Mouse (Mus musculus) midbrain, embryonic 13.5 days (tissue): ENCODE data around the gene H2-DMa. TPM values are rescaled to one million over a fixed set of nuclear protein-coding genes. Genes with fewer than 3 reads are reported as not detected.
A peak's percentile ranks its signal among the peaks of the same experiment; 100 is the strongest.

Experiments
- ATAC-seq: fragments of 200-750 bp; cut with Nextera tagmentation; 2 replicates; pipeline ENCODE4 v1.8.0; 2017; ENCODE audit warnings: mild to moderate bottlenecking, moderate TSS enrichment, moderate library complexity
- H3K27ac ChIP-seq: fragments of 300-500 bp; sonication (generic); 2 replicates; pipeline ENCODE4 v1.5.1; 2015; ENCODE audit warnings: inconsistent platforms, mild to moderate bottlenecking, moderate library complexity
- H3K27me3 ChIP-seq: fragments of 300-500 bp; sonication (generic); 2 replicates; pipeline ENCODE4 v1.6.1; 2015; ENCODE audit warnings: mild to moderate bottlenecking, inconsistent platforms
- H3K36me3 ChIP-seq: fragments of 300-500 bp; sonication (generic); 2 replicates; pipeline ENCODE4 v1.6.1; 2015; ENCODE audit warnings: mild to moderate bottlenecking, inconsistent platforms
- H3K4me1 ChIP-seq: fragments of 300-500 bp; sonication (generic); replicated peaks from 2 replicates; pipeline ENCODE4 v1.6.1; 2015; ENCODE audit warnings: inconsistent platforms
- H3K4me2 ChIP-seq: fragments of 300-500 bp; sonication (generic); replicated peaks from 2 replicates; pipeline ENCODE4 v1.6.1; 2015; ENCODE audit warnings: moderate library complexity, mild to moderate bottlenecking, inconsistent platforms
- H3K4me3 ChIP-seq: fragments of 300-500 bp; sonication (generic); replicated peaks from 2 replicates; pipeline ENCODE4 v1.5.1; 2015; ENCODE audit warnings: mild to moderate bottlenecking, inconsistent platforms
- H3K9ac ChIP-seq: fragments of 300-500 bp; sonication (generic); replicated peaks from 2 replicates; pipeline ENCODE4 v1.6.1; 2015; ENCODE audit warnings: mild to moderate bottlenecking, inconsistent platforms
- H3K9me3 ChIP-seq: fragments of 300-500 bp; sonication (generic); 2 replicates; pipeline ENCODE4 v1.6.1; 2016; ENCODE audit warnings: mild to moderate bottlenecking, inconsistent platforms
- WGBS: fragments of 180-500 bp; shearing (Covaris S2); methylation state at CpG from one replicate; pipeline ENCODE4 v1.1.7; 2015; 5-methylcytosine and 5-hydroxymethylcytosine counted together
- polyA plus RNA-seq: library from polyadenylated mRNA; unstranded; fragments of >200 nt; fragmentation: Nextera tagmentation; extraction: Ambion mirVana; gene quantifications from 2 replicates; pipeline ENCODE4 v1.2.1, GENCODE M21; 2015

The H2-DMa gene
- polyA plus RNA-seq, 1 experiment from 2014 or later = 15.3 TPM

GRCm38 (mm10) chr17:34107109-34107867, 12.1 kb upstream of the H2-DMa start:
- Histone ChIP-seq H3K4me1 (no peaks in the 10 kb centered on the region), H3K9ac (no peak overlapping the region), H3K27ac (no peak overlapping the region), H3K27me3 (0 out of 2 replicates have a peak, but pooled peaks cover 2% of the 10 kb centered on the region), H3K4me3 (no peak overlapping the region), H3K9me3 (no peaks in the 10 kb centered on the region), H3K36me3 (peaks cover 32% of the 10 kb centered on the region), H3K4me2 (no peak overlapping the region)
- 86% methylated on average over 7 of the region's 7 CpGs for WGBS
- ATAC-seq = no peak

- Histone ChIP-seq H3K9me3 (no peaks in the 10 kb centered on the region), H3K27ac (no peak overlapping the region), H3K4me1 (no peaks in the 10 kb centered on the region), H3K27me3 (0 out of 2 replicates have a peak, but pooled peaks cover 2% of the 10 kb centered on the region), H3K9ac (no peak overlapping the region), H3K4me2 (no peak overlapping the region), H3K4me3 (no peak overlapping the region), H3K36me3 (peaks cover 44% of the 10 kb centered on the region)
- ATAC-seq = no peak
- WGBS = 85% methylated on average over 5 of the region's 6 CpGs
Measured at GRCm38 (mm10) chr17:34108460-34108859, 10.9 kb upstream of the H2-DMa start.

GRCm38 (mm10) chr17:34109038-34109805, 10.1 kb upstream of the H2-DMa start:
- 84% methylated on average over 14 of the region's 14 CpGs for WGBS
- Histone ChIP-seq H3K4me1 (no peaks in the 10 kb centered on the region), H3K9ac (no peak overlapping the region), H3K9me3 (no peaks in the 10 kb centered on the region), H3K36me3 (peaks cover 51% of the 10 kb centered on the region), H3K27me3 (no peaks in the 10 kb centered on the region), H3K4me2 (no peak overlapping the region), H3K4me3 (no peak overlapping the region), H3K27ac (no peak overlapping the region)
- ATAC-seq = 0 out of 2 replicates have a peak, but pooled peaks have one; percentile 34

GRCm38 (mm10) chr17:34109806-34110195, 9.5 kb upstream of the H2-DMa start:
- no peaks in the 10 kb centered on the region for H3K9me3 ChIP-seq
- no peak overlapping the region for H3K4me2 ChIP-seq
- H3K4me1 ChIP-seq = no peaks in the 10 kb centered on the region; the same call in 1 of the 2 replicates
- no peaks in the 10 kb centered on the region for H3K27me3 ChIP-seq
- H3K9ac ChIP-seq = no peak overlapping the region
- WGBS = 48% methylated on average over 3 of the region's 3 CpGs
- 0 out of 2 replicates have a peak, but pooled peaks have one; percentile 11 for ATAC-seq
- H3K27ac ChIP-seq = no peak overlapping the region
- H3K4me3 ChIP-seq = no peak overlapping the region
- peaks cover 57% of the 10 kb centered on the region for H3K36me3 ChIP-seq

GRCm38 (mm10) chr17:34110309-34110708, 9.0 kb upstream of the H2-DMa start:
- no peak overlapping the region for H3K4me3 ChIP-seq
- H3K9ac ChIP-seq = no peak overlapping the region
- no peak overlapping the region for H3K4me2 ChIP-seq
- H3K27me3 ChIP-seq = no peaks in the 10 kb centered on the region
- WGBS = 64% methylated on average over 8 of the region's 8 CpGs
- peaks cover 5% of the 10 kb centered on the region for H3K4me1 ChIP-seq
- no peaks in the 10 kb centered on the region for H3K9me3 ChIP-seq
- no peak for ATAC-seq
- peaks cover 62% of the 10 kb centered on the region for H3K36me3 ChIP-seq
- peak overlapping the region; percentile 20; the same call in 1 of the 2 replicates for H3K27ac ChIP-seq

- Histone ChIP-seq H3K36me3 (peaks cover 90% of the 10 kb centered on the region), H3K9me3 (no peaks in the 10 kb centered on the region), H3K4me1 (peaks cover 29% of the 10 kb centered on the region), H3K9ac (no peak overlapping the region), H3K27me3 (no peaks in the 10 kb centered on the region), H3K27ac (no peak overlapping the region), H3K4me2 (no peak overlapping the region), H3K4me3 (no peak overlapping the region)
- 94% methylated on average over 7 of the region's 7 CpGs for WGBS
- ATAC-seq = no peak
Measured at GRCm38 (mm10) chr17:34114114-34114513, 5.2 kb upstream of the H2-DMa start.

- Histone ChIP-seq H3K4me3 (peak overlapping the region; percentile 100), H3K4me2 (peak overlapping the region; percentile 98), H3K9ac (peak overlapping the region; percentile 99), H3K4me1 (peaks cover 29% of the 10 kb centered on the region), H3K27ac (peak overlapping the region; percentile 54), H3K27me3 (no peaks in the 10 kb centered on the region), H3K36me3 (peaks cover 65% of the 10 kb centered on the region), H3K9me3 (no peaks in the 10 kb centered on the region)
- WGBS = 38% methylated on average over 7 of the region's 7 CpGs
- no peak for ATAC-seq
Measured at GRCm38 (mm10) chr17:34116736-34117370, 2.5 kb upstream of the H2-DMa start.

- H3K36me3 ChIP-seq = peaks cover 58% of the 10 kb centered on the region
- peak overlapping the region; percentile 98 for H3K4me2 ChIP-seq
- peaks cover 29% of the 10 kb centered on the region for H3K4me1 ChIP-seq
- no peaks in the 10 kb centered on the region for H3K9me3 ChIP-seq
- H3K4me3 ChIP-seq = peak overlapping the region; percentile 100
- H3K9ac ChIP-seq = peak overlapping the region; percentile 99
- no peak for ATAC-seq
- peak overlapping the region; percentile 100 for H3K27ac ChIP-seq
- H3K27me3 ChIP-seq = no peaks in the 10 kb centered on the region
- 3% methylated on average over 5 of the region's 5 CpGs for WGBS
Measured at GRCm38 (mm10) chr17:34117421-34118112, 1.8 kb upstream of the H2-DMa start.

GRCm38 (mm10) chr17:34118113-34118872, 1.0 kb upstream of the H2-DMa start:
- H3K27ac ChIP-seq = peak overlapping the region; percentile 100
- peak overlapping the region; percentile 100 for H3K4me3 ChIP-seq
- peaks cover 50% of the 10 kb centered on the region for H3K36me3 ChIP-seq
- H3K4me2 ChIP-seq = peak overlapping the region; percentile 98
- under 1% methylated on average over 67 of the region's 67 CpGs for WGBS
- peaks cover 32% of the 10 kb centered on the region for H3K4me1 ChIP-seq
- peak overlapping the region; percentile 99 for H3K9ac ChIP-seq
- no peaks in the 10 kb centered on the region for H3K27me3 ChIP-seq
- no peak for ATAC-seq
- H3K9me3 ChIP-seq = no peaks in the 10 kb centered on the region

GRCm38 (mm10) chr17:34118873-34119248, 480 bp upstream of the H2-DMa start:
- Histone ChIP-seq H3K9ac (peak overlapping the region; percentile 99), H3K27me3 (no peaks in the 10 kb centered on the region), H3K4me1 (peaks cover 38% of the 10 kb centered on the region), H3K4me3 (peak overlapping the region; percentile 100), H3K9me3 (no peaks in the 10 kb centered on the region), H3K27ac (peak overlapping the region; percentile 100), H3K36me3 (peaks cover 45% of the 10 kb centered on the region), H3K4me2 (peak overlapping the region; percentile 98)
- ATAC-seq = no peak
- under 1% methylated on average over 38 of the region's 38 CpGs for WGBS

- Histone ChIP-seq H3K4me2 (peak overlapping the region; percentile 98), H3K9ac (peak overlapping the region; percentile 99), H3K36me3 (peaks cover 31% of the 10 kb centered on the region), H3K27ac (peak overlapping the region; percentile 100), H3K27me3 (no peaks in the 10 kb centered on the region), H3K9me3 (no peaks in the 10 kb centered on the region), H3K4me1 (peaks cover 45% of the 10 kb centered on the region), H3K4me3 (peak overlapping the region; percentile 100)
- ATAC-seq = peak; percentile 1; the same call in 1 of the 2 replicates
- WGBS = 0% methylated on average over 25 of the region's 42 CpGs
Measured at GRCm38 (mm10) chr17:34120180-34120723, 911 bp downstream of the H2-DMa start.
